Mouse (Mus musculus) embryo, embryonic 10.5 days (tissue): ENCODE measurements around the gene Tmem108.
A peak's percentile ranks its signal among the peaks of the same experiment; 100 is the strongest.

Source experiments
- DNase-seq: peaks from one replicate; pipeline ENCODE4 v3.0.0-alpha.2; 2015; ENCODE audit warnings: low spot score

Tmem108 gene

GRCm38 (mm10) chr9:103444656-103445055 lies 317.0 kb downstream of the Tmem108 start:
- no peak for DNase-seq

- peak; percentile 16 for DNase-seq
Observed at GRCm38 (mm10) chr9:103443824-103444185, 317.8 kb downstream of the Tmem108 start.

- peak; percentile 61 for DNase-seq
Observed at GRCm38 (mm10) chr9:103443121-103443823, 318.4 kb downstream of the Tmem108 start.

- no peak for DNase-seq
Observed at GRCm38 (mm10) chr9:103440597-103440996, 321.0 kb downstream of the Tmem108 start.

GRCm38 (mm10) chr9:103437104-103437503 lies 324.5 kb downstream of the Tmem108 start:
- DNase-seq = no peak

GRCm38 (mm10) chr9:103434116-103434515 lies 327.5 kb downstream of the Tmem108 start:
- peak; percentile 24 for DNase-seq
